Mouse (Mus musculus) heart, postnatal 0 days (tissue): ENCODE measurements around the gene Isx. TPM values are rescaled to one million over a fixed set of nuclear protein-coding genes. Genes with fewer than 3 reads are reported as not detected.

Experiments
- ATAC-seq: fragments of 200-750 bp; cut with Nextera tagmentation; 2 replicates; pipeline ENCODE4 v1.8.0; 2017; ENCODE audit warnings: low read depth, moderate number of reproducible peaks, moderate library complexity; ENCODE audit not compliant: insufficient read depth
- DNase-seq: peaks from one replicate; pipeline ENCODE4 v3.0.0-alpha.2; 2016; ENCODE audit warnings: low spot score
- H3K27ac ChIP-seq: fragments of 300-500 bp; sonication (generic); 2 replicates; pipeline ENCODE4 v1.5.1; 2014; ENCODE audit warnings: low read depth, mild to moderate bottlenecking
- H3K27me3 ChIP-seq: fragments of 300-500 bp; sonication (generic); 2 replicates; pipeline ENCODE4 v1.6.1; 2014; ENCODE audit warnings: low read length, mixed read lengths; ENCODE audit not compliant: control insufficient read depth, insufficient read depth
- H3K36me3 ChIP-seq: fragments of 300-500 bp; sonication (generic); replicated peaks from 2 replicates; pipeline ENCODE4 v1.6.1; 2014; ENCODE audit warnings: low read length, mixed read lengths; ENCODE audit not compliant: control insufficient read depth, insufficient read depth
- H3K4me1 ChIP-seq: fragments of 300-500 bp; sonication (generic); 2 replicates; pipeline ENCODE4 v1.6.1; 2014; ENCODE audit warnings: antibody characterized with exemption; ENCODE audit not compliant: control insufficient read depth, insufficient read depth
- H3K4me2 ChIP-seq: fragments of 300-500 bp; sonication (generic); 2 replicates; pipeline ENCODE4 v1.6.1; 2014; ENCODE audit warnings: low read depth, mild to moderate bottlenecking, low read length, moderate library complexity
- H3K4me3 ChIP-seq: fragments of 300-500 bp; sonication (generic); 2 replicates; pipeline ENCODE4 v1.5.1; 2014; ENCODE audit warnings: low read depth, low read length
- H3K9ac ChIP-seq: fragments of 300-500 bp; sonication (generic); replicated peaks from 2 replicates; pipeline ENCODE4 v1.6.1; 2014; ENCODE audit warnings: low read depth, low read length, mixed read lengths
- H3K9me3 ChIP-seq: fragments of 300-500 bp; sonication (generic); replicated peaks from 2 replicates; pipeline ENCODE4 v1.6.1; 2016; ENCODE audit warnings: low read length; ENCODE audit not compliant: control insufficient read depth
- CTCF ChIP-seq: IDR thresholded peaks from 2 replicates; pipeline ENCODE4 v1.5.1; 2016; ENCODE audit warnings: antibody characterized with exemption, control low read depth, low read depth
- EP300 ChIP-seq: IDR thresholded peaks from 2 replicates; pipeline ENCODE4 v1.6.1; 2016; ENCODE audit warnings: antibody characterized with exemption, low read depth
- WGBS: fragments of 180-500 bp; shearing (Covaris S2); extraction: QIAGEN DNeasy Blood & Tissue Kit; methylation state at CpG from one replicate; pipeline ENCODE4 v1.1.7; 2014; 5-methylcytosine and 5-hydroxymethylcytosine counted together
- polyA plus RNA-seq: library from polyadenylated mRNA; unstranded; fragments of >200 nt; fragmentation: Nextera tagmentation; extraction: Ambion mirVana; gene quantifications from 2 replicates; pipeline ENCODE4 v1.2.1, GENCODE M21; 2015
- total RNA-seq: library from RNA; depleted of rRNA; stranded (reverse); fragments of >200 nt; gene quantifications from 2 replicates; pipeline ENCODE4 v1.2.3, GENCODE M21; 2014; ENCODE audit warnings: low replicate concordance

Isx gene
- total and polyA plus RNA-seq, 2 experiments from 2014 or later = 0.11 TPM; not detected in 1

GRCm38 (mm10) chr8:74860449-74860848 is 12.5 kb upstream of the Isx start:
- Histone ChIP-seq H3K27ac (no peak overlapping the region), H3K4me3 (no peak overlapping the region), H3K9ac (no peak overlapping the region), H3K9me3 (no peaks in the 10 kb centered on the region), H3K36me3 (no peaks in the 10 kb centered on the region), H3K27me3 (no peaks in the 10 kb centered on the region), H3K4me1 (no peaks in the 10 kb centered on the region), H3K4me2 (no peak overlapping the region)
- DNase-seq = no peak
- TF ChIP-seq CTCF (no peak), EP300 (no peak)
- 69% methylated on average over 6 of the region's 6 CpGs for WGBS
- ATAC-seq = no peak

- WGBS = 62% methylated on average over 2 of the region's 2 CpGs
- H3K4me1 ChIP-seq = no peaks in the 10 kb centered on the region
- H3K4me3 ChIP-seq = no peak overlapping the region
- H3K9ac ChIP-seq = no peak overlapping the region
- ATAC-seq (no peak), DNase-seq (no peak)
- H3K9me3 ChIP-seq = no peaks in the 10 kb centered on the region
- no peaks in the 10 kb centered on the region for H3K36me3 ChIP-seq
- H3K27me3 ChIP-seq = no peaks in the 10 kb centered on the region
- H3K4me2 ChIP-seq = no peak overlapping the region
- TF ChIP-seq EP300 (no peak), CTCF (no peak)
- H3K27ac ChIP-seq = no peak overlapping the region
These were observed 10.4 kb upstream of the Isx start for GRCm38 (mm10) chr8:74862598-74862997.

GRCm38 (mm10) chr8:74870346-74870949 is 2.5 kb upstream of the Isx start:
- Histone ChIP-seq H3K4me1 (no peaks in the 10 kb centered on the region), H3K27me3 (no peaks in the 10 kb centered on the region), H3K27ac (no peak overlapping the region), H3K36me3 (no peaks in the 10 kb centered on the region), H3K4me3 (no peak overlapping the region), H3K9me3 (no peaks in the 10 kb centered on the region), H3K4me2 (no peak overlapping the region), H3K9ac (no peak overlapping the region)
- ATAC-seq (no peak), DNase-seq (no peak)
- TF ChIP-seq CTCF = no peak
- no peak for TF ChIP-seq EP300
- 67% methylated on average over 4 of the region's 4 CpGs for WGBS

- no peaks in the 10 kb centered on the region for H3K4me1 ChIP-seq
- no peak for ATAC-seq
- H3K27me3 ChIP-seq = no peaks in the 10 kb centered on the region
- no peak for TF ChIP-seq EP300
- TF ChIP-seq CTCF = no peak
- DNase-seq = no peak
- no peaks in the 10 kb centered on the region for H3K9me3 ChIP-seq
- WGBS = 19% methylated on average over 4 of the region's 4 CpGs
- H3K4me2 ChIP-seq = no peak overlapping the region
- H3K4me3 ChIP-seq = no peak overlapping the region
- H3K9ac ChIP-seq = no peak overlapping the region
- no peaks in the 10 kb centered on the region for H3K36me3 ChIP-seq
- H3K27ac ChIP-seq = no peak overlapping the region
These were observed 1.3 kb upstream of the Isx start for GRCm38 (mm10) chr8:74871686-74872085.

- H3K4me2 ChIP-seq = no peak overlapping the region
- TF ChIP-seq EP300 = no peak
- TF ChIP-seq CTCF = no peak
- no peaks in the 10 kb centered on the region for H3K36me3 ChIP-seq
- no peak overlapping the region for H3K9ac ChIP-seq
- no peak for DNase-seq
- H3K27ac ChIP-seq = no peak overlapping the region
- ATAC-seq = no peak
- WGBS = 79% methylated on average over 7 of the region's 7 CpGs
- no peaks in the 10 kb centered on the region for H3K27me3 ChIP-seq
- no peaks in the 10 kb centered on the region for H3K4me1 ChIP-seq
- no peaks in the 10 kb centered on the region for H3K9me3 ChIP-seq
- H3K4me3 ChIP-seq = no peak overlapping the region
These were observed 686 bp upstream of the Isx start for GRCm38 (mm10) chr8:74872151-74872823.

GRCm38 (mm10) chr8:74874565-74874964 is 1.6 kb downstream of the Isx start:
- no peak for DNase-seq
- Histone ChIP-seq H3K4me1 (no peaks in the 10 kb centered on the region), H3K27me3 (no peaks in the 10 kb centered on the region), H3K4me3 (no peak overlapping the region), H3K4me2 (no peak overlapping the region), H3K9me3 (no peaks in the 10 kb centered on the region), H3K9ac (no peak overlapping the region), H3K27ac (no peak overlapping the region), H3K36me3 (no peaks in the 10 kb centered on the region)
- 29% methylated on average over 2 of the region's 2 CpGs for WGBS
- TF ChIP-seq CTCF (no peak), EP300 (no peak)
- no peak for ATAC-seq
